Mouse (Mus musculus): Measurements from ENCODE around the gene Tenm4. TPM values are rescaled to one million over a fixed set of nuclear protein-coding genes. Genes with fewer than 3 reads are reported as not detected.

The Tenm4 gene
- polyA plus RNA-seq, 1 experiment from 2014 or later: 9.2 TPM

DNA sequence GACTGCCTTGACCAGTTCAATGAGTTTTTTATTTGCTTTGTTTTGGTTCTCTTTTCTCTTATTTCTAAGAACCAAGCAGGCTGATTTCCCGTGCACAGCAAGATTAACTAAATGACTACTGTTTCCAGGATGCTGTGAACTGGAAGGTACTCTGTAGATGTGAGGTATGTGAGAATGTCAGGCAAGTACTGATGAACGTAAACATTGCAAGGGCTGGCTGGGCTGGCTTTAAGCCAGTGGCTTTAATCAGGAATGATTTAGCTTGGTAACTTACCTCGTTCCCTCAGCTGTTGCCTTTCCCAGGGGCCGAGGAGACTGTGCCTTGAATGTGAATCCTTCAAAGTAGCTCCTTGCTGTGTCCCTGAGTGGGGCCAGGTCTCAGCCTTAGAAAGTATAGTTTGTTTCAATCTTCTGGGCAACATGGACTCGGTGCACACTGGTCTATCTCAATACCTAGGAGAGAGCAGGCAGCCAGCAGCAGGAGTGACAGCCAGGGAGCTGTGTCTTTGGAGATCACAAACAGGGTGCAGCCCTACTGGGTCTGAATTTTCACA is 134.4 kb downstream of the Tenm4 start:
- 47% methylated on average over 5 of the region's 5 CpGs for WGBS
- Histone ChIP-seq H3K4me1 (ENCODE audit: control insufficient read depth in 2 of 2, insufficient read depth in 2 of 2, low read length in 2 of 2) (peaks cover 4 to 5% of the 10 kb centered on the region in 2 experiments; a peak in 2 of 4 replicates), H3K27ac (replicated peaks in 1 of 2; ENCODE audit: control insufficient read depth in 1 of 2, insufficient read depth in 1 of 2, low read depth in 2 of 2, low read length in 2 of 2) (no peak overlapping the region), H3K9ac (ENCODE audit: low read length) (no peak overlapping the region), H3K4me3 (ENCODE audit: control insufficient read depth in 1 of 2, insufficient read depth in 1 of 2, low read depth in 1 of 2, low read length in 2 of 2) (no peak overlapping the region), H3K36me3 (ENCODE audit: control insufficient read depth, insufficient read depth, low read length) (no peaks in the 10 kb centered on the region), H3K4me2 (ENCODE audit: low read length) (no peak overlapping the region), H3K27me3 (ENCODE audit: control insufficient read depth, insufficient read depth, low read length) (no peaks in the 10 kb centered on the region), H3K9me3 (ENCODE audit: control insufficient read depth, low read length) (0 out of 2 replicates have a peak, but pooled peaks cover 2% of the 10 kb centered on the region)
- no peak for ATAC-seq (ENCODE audit: insufficient number of reproducible peaks, insufficient read depth, low FRiP score, low read depth)

DNA sequence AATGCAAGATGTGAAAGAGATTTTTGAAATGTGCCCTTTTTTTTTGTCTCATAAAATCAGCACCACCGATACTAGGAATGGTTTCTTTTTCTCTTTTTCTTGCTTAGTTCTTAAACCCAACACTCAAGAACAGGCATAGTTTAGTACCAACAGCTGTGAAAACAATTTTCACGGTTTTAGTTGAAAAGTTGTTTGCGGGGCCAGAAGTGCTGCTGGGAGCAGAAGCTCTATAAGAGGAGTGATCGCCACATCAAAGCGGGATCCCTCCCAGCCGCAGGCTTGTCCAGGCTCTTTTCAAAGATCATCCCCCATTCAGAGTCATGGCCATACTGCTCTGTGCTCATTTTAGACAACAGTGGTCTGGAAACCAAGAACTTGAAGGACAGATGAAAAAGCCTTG is 137.1 kb downstream of the Tenm4 start:
- no peak for ATAC-seq (ENCODE audit: insufficient number of reproducible peaks, insufficient read depth, low FRiP score, low read depth)
- Histone ChIP-seq H3K4me2 (ENCODE audit: low read length) (no peak overlapping the region), H3K36me3 (ENCODE audit: control insufficient read depth, insufficient read depth, low read length) (no peaks in the 10 kb centered on the region), H3K27me3 (ENCODE audit: control insufficient read depth, insufficient read depth, low read length) (no peaks in the 10 kb centered on the region), H3K9ac (ENCODE audit: low read length) (no peak overlapping the region), H3K4me3 (ENCODE audit: control insufficient read depth in 1 of 2, insufficient read depth in 1 of 2, low read depth in 1 of 2, low read length in 2 of 2) (no peak overlapping the region), H3K9me3 (ENCODE audit: control insufficient read depth, low read length) (0 out of 2 replicates have a peak, but pooled peaks cover 2% of the 10 kb centered on the region), H3K27ac (replicated peaks in 1 of 2; ENCODE audit: control insufficient read depth in 1 of 2, insufficient read depth in 1 of 2, low read depth in 2 of 2, low read length in 2 of 2) (no peak overlapping the region), H3K4me1 (ENCODE audit: control insufficient read depth in 2 of 2, insufficient read depth in 2 of 2, low read length in 2 of 2) (peaks cover 4 to 5% of the 10 kb centered on the region in 2 experiments; a peak in 2 of 4 replicates)
- WGBS: 84% methylated on average over 6 of the region's 6 CpGs

DNA sequence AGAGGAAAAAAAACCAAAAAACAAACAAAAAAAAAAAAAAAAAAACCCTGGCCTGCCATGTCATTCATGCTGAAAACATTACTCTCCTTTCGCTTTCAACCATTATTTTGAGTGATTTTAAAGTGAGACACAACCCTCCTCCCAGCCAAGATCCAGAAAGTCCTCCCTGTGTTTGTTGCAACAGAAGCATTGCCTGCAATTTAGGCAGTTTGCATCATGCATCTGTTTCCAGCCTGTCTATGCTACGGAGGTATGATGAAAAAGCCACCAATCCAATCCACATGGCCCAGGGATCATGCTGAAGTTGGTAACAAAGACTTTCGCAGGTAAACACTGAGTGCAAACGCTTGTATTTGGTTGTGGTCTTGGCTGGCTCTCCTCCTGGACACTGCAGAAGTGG is 158.3 kb downstream of the Tenm4 start:
- H3K27ac ChIP-seq (replicated peaks in 1 of 2; ENCODE audit: control insufficient read depth in 1 of 2, insufficient read depth in 1 of 2, low read depth in 2 of 2, low read length in 2 of 2): no peak overlapping the region
- H3K4me1 ChIP-seq (ENCODE audit: control insufficient read depth in 2 of 2, insufficient read depth in 2 of 2, low read length in 2 of 2): no peaks in the 10 kb centered on the region
- WGBS: 81% methylated on average over 4 of the region's 4 CpGs
- H3K4me3 ChIP-seq (ENCODE audit: control insufficient read depth in 1 of 2, insufficient read depth in 1 of 2, low read depth in 1 of 2, low read length in 2 of 2): no peak overlapping the region
- no peaks in the 10 kb centered on the region for H3K9me3 ChIP-seq (ENCODE audit: control insufficient read depth, low read length)
- no peak for ATAC-seq (ENCODE audit: insufficient number of reproducible peaks, insufficient read depth, low FRiP score, low read depth)
- H3K9ac ChIP-seq (ENCODE audit: low read length): no peak overlapping the region
- H3K4me2 ChIP-seq (ENCODE audit: low read length): no peak overlapping the region
- H3K27me3 ChIP-seq (ENCODE audit: control insufficient read depth, insufficient read depth, low read length): no peaks in the 10 kb centered on the region
- no peaks in the 10 kb centered on the region for H3K36me3 ChIP-seq (ENCODE audit: control insufficient read depth, insufficient read depth, low read length)

DNA sequence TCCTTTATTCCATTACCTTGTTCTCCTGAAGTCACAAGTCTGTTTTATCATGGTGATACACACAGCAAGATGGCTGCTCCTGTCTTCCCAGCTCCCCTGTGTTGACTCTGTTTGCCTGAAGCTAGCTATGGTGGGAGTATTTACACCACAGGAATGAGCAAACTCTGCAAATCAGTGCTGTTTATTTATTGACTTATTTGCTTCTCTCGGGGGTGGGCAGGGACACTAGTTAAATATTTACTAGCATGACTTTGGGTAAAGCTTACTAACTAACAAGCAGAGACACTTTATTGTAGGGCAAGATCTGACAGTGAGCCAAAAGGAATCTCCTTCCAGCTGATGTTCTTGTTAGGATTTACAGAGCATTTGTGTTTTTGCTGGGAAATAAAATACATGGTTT is 160.1 kb downstream of the Tenm4 start:
- 61% methylated on average over 1 of the region's 1 CpGs for WGBS
- H3K9ac ChIP-seq (ENCODE audit: low read length): no peak overlapping the region
- H3K27ac ChIP-seq (replicated peaks in 1 of 2; ENCODE audit: control insufficient read depth in 1 of 2, insufficient read depth in 1 of 2, low read depth in 2 of 2, low read length in 2 of 2): no peak overlapping the region
- no peak overlapping the region for H3K4me3 ChIP-seq (ENCODE audit: control insufficient read depth in 1 of 2, insufficient read depth in 1 of 2, low read depth in 1 of 2, low read length in 2 of 2)
- H3K27me3 ChIP-seq (ENCODE audit: control insufficient read depth, insufficient read depth, low read length): no peaks in the 10 kb centered on the region
- no peaks in the 10 kb centered on the region for H3K36me3 ChIP-seq (ENCODE audit: control insufficient read depth, insufficient read depth, low read length)
- H3K9me3 ChIP-seq (ENCODE audit: control insufficient read depth, low read length): no peaks in the 10 kb centered on the region
- ATAC-seq (ENCODE audit: insufficient number of reproducible peaks, insufficient read depth, low FRiP score, low read depth): no peak
- no peak overlapping the region for H3K4me2 ChIP-seq (ENCODE audit: low read length)
- no peaks in the 10 kb centered on the region for H3K4me1 ChIP-seq (ENCODE audit: control insufficient read depth in 2 of 2, insufficient read depth in 2 of 2, low read length in 2 of 2)

DNA sequence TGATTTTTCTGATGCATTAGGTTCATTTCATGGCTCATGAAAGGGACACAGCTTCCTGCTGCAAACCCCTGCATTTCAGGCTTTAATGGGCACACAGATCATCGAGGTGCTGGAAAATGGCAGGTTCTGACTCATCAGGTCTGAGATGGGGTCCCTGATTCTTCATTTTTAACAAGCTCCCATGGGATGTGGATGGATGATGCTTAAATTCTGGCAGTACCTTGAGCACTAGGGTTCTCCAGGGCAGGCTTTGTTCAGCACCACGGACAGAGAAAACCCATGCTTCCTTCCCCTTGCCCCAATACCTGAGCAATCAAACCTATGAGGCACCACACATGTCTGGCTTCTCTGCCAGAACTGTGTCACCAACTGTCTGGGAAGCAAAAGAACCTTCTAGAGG is 163.3 kb downstream of the Tenm4 start:
- Histone ChIP-seq H3K9ac (ENCODE audit: low read length) (no peak overlapping the region), H3K9me3 (ENCODE audit: control insufficient read depth, low read length) (no peaks in the 10 kb centered on the region), H3K27me3 (ENCODE audit: control insufficient read depth, insufficient read depth, low read length) (no peaks in the 10 kb centered on the region), H3K36me3 (ENCODE audit: control insufficient read depth, insufficient read depth, low read length) (no peaks in the 10 kb centered on the region), H3K4me3 (ENCODE audit: control insufficient read depth in 1 of 2, insufficient read depth in 1 of 2, low read depth in 1 of 2, low read length in 2 of 2) (no peak overlapping the region), H3K27ac (replicated peaks in 1 of 2; ENCODE audit: control insufficient read depth in 1 of 2, insufficient read depth in 1 of 2, low read depth in 2 of 2, low read length in 2 of 2) (no peak overlapping the region), H3K4me1 (ENCODE audit: control insufficient read depth in 2 of 2, insufficient read depth in 2 of 2, low read length in 2 of 2) (no peaks in the 10 kb centered on the region), H3K4me2 (ENCODE audit: low read length) (no peak overlapping the region)
- ATAC-seq (ENCODE audit: insufficient number of reproducible peaks, insufficient read depth, low FRiP score, low read depth): no peak
- WGBS: 27% methylated on average over 2 of the region's 2 CpGs

DNA sequence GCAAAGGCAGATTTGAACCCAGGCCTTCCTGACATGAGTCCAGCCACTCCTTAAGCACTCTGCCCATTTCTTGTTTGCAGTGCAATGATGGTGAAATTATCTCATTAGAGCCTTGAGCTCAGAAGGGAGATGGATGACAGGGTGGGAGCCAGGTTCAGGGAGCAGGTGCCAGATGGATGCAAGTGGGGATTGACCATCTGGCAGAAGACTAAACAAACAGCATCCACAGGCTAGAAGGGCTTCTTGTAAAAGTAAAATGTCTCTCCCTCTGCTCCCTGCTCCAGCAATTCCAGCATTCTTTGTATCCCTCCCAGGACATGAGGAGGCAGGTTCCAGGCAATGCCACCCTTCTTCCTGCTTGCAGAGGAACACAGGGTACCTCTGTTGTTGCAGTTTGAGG is 165.3 kb downstream of the Tenm4 start:
- no peak overlapping the region for H3K27ac ChIP-seq (replicated peaks in 1 of 2; ENCODE audit: control insufficient read depth in 1 of 2, insufficient read depth in 1 of 2, low read depth in 2 of 2, low read length in 2 of 2)
- no peaks in the 10 kb centered on the region for H3K27me3 ChIP-seq (ENCODE audit: control insufficient read depth, insufficient read depth, low read length)
- H3K4me1 ChIP-seq (ENCODE audit: control insufficient read depth in 2 of 2, insufficient read depth in 2 of 2, low read length in 2 of 2): no peaks in the 10 kb centered on the region
- H3K9me3 ChIP-seq (ENCODE audit: control insufficient read depth, low read length): no peaks in the 10 kb centered on the region
- H3K4me2 ChIP-seq (ENCODE audit: low read length): no peak overlapping the region
- no peak overlapping the region for H3K4me3 ChIP-seq (ENCODE audit: control insufficient read depth in 1 of 2, insufficient read depth in 1 of 2, low read depth in 1 of 2, low read length in 2 of 2)
- no peak for ATAC-seq (ENCODE audit: insufficient number of reproducible peaks, insufficient read depth, low FRiP score, low read depth)
- no peak overlapping the region for H3K9ac ChIP-seq (ENCODE audit: low read length)
- H3K36me3 ChIP-seq (ENCODE audit: control insufficient read depth, insufficient read depth, low read length): no peaks in the 10 kb centered on the region

DNA sequence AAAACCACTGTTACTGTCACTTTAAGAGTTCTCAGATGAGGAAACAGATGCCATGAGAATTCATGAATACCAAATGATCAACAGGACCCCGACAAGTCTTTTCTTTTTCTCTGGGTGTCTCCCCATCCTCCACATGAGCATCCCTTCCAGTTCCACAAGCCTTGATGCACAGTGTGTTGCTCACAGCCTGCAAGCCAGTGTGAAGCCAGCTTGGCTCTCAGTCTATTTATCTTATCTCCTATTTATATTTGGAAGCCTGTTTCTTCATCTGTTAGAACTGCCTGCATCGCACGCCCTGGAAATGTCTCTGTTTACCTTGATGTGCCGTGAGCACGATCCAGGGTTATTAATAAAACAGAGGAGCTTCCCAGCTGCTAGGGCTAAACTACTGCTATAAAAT is 169.8 kb downstream of the Tenm4 start:
- no peak for ATAC-seq (ENCODE audit: insufficient number of reproducible peaks, insufficient read depth, low FRiP score, low read depth)
- no peak overlapping the region for H3K27ac ChIP-seq (replicated peaks in 1 of 2; ENCODE audit: control insufficient read depth in 1 of 2, insufficient read depth in 1 of 2, low read depth in 2 of 2, low read length in 2 of 2)

DNA sequence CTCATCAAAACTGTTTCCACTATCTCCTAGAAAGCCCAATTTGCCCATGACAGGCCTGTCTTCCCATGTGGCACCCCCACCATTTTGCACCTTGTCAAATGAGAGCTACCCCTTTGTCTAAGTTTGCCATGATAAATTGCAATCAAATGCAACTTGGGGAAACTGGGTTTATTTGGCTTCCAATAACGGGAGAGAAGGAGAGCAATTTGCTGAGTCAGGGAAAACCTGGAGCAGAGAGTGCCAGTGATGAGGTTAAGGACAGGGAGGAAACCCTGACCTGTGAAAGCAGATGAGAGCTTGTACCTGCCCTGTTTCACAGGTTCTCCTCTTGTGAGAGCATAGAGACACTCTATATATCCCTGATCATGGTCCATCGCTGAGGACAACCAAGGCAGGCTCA is 170.4 kb downstream of the Tenm4 start:
- H3K27me3 ChIP-seq (ENCODE audit: control insufficient read depth, insufficient read depth, low read length): no peaks in the 10 kb centered on the region
- H3K4me1 ChIP-seq (ENCODE audit: control insufficient read depth in 2 of 2, insufficient read depth in 2 of 2, low read length in 2 of 2): no peaks in the 10 kb centered on the region
- H3K9me3 ChIP-seq (ENCODE audit: control insufficient read depth, low read length): no peaks in the 10 kb centered on the region
- no peak overlapping the region for H3K4me2 ChIP-seq (ENCODE audit: low read length)
- no peak overlapping the region for H3K9ac ChIP-seq (ENCODE audit: low read length)
- WGBS: 67% methylated on average over 2 of the region's 2 CpGs
- no peak overlapping the region for H3K4me3 ChIP-seq (ENCODE audit: control insufficient read depth in 1 of 2, insufficient read depth in 1 of 2, low read depth in 1 of 2, low read length in 2 of 2)
- no peaks in the 10 kb centered on the region for H3K36me3 ChIP-seq (ENCODE audit: control insufficient read depth, insufficient read depth, low read length)
- no peak for ATAC-seq (ENCODE audit: insufficient number of reproducible peaks, insufficient read depth, low FRiP score, low read depth)
- H3K27ac ChIP-seq (replicated peaks in 1 of 2; ENCODE audit: control insufficient read depth in 1 of 2, insufficient read depth in 1 of 2, low read depth in 2 of 2, low read length in 2 of 2): no peak overlapping the region

More for the DNA sequence above, 169.8 kb downstream of the Tenm4 start:
- Histone ChIP-seq H3K9me3 (ENCODE audit: control insufficient read depth, low read length) (no peaks in the 10 kb centered on the region), H3K4me2 (ENCODE audit: low read length) (no peak overlapping the region), H3K4me3 (ENCODE audit: control insufficient read depth in 1 of 2, insufficient read depth in 1 of 2, low read depth in 1 of 2, low read length in 2 of 2) (no peak overlapping the region), H3K27me3 (ENCODE audit: control insufficient read depth, insufficient read depth, low read length) (no peaks in the 10 kb centered on the region), H3K4me1 (ENCODE audit: control insufficient read depth in 2 of 2, insufficient read depth in 2 of 2, low read length in 2 of 2) (no peaks in the 10 kb centered on the region), H3K9ac (ENCODE audit: low read length) (no peak overlapping the region), H3K36me3 (ENCODE audit: control insufficient read depth, insufficient read depth, low read length) (no peaks in the 10 kb centered on the region)
- 54% methylated on average over 5 of the region's 5 CpGs for WGBS
